Mouse (Mus musculus) liver, embryonic 15.5 days (tissue): ENCODE data around the gene Psmb5. TPM values are rescaled to one million over a fixed set of nuclear protein-coding genes. Genes with fewer than 3 reads are reported as not detected.
A peak's percentile ranks its signal among the peaks of the same experiment; 100 is the strongest.

Source experiments
- ATAC-seq: fragments of 200-750 bp; cut with Nextera tagmentation; 2 replicates; pipeline ENCODE4 v1.8.0; 2017; ENCODE audit warnings: moderate number of reproducible peaks, mild to moderate bottlenecking, moderate library complexity; ENCODE audit not compliant: insufficient read depth
- H3K27ac ChIP-seq: fragments of 300-500 bp; sonication (generic); replicated peaks from 2 replicates; pipeline ENCODE4 v1.5.1; 2015; ENCODE audit warnings: mild to moderate bottlenecking, inconsistent platforms
- H3K27me3 ChIP-seq: fragments of 300-500 bp; sonication (generic); 2 replicates; pipeline ENCODE4 v1.6.1; 2015; ENCODE audit warnings: mild to moderate bottlenecking, inconsistent platforms
- H3K36me3 ChIP-seq: fragments of 300-500 bp; sonication (generic); replicated peaks from 2 replicates; pipeline ENCODE4 v1.6.1; 2015; ENCODE audit warnings: moderate library complexity, mild to moderate bottlenecking, inconsistent platforms
- H3K4me1 ChIP-seq: fragments of 300-500 bp; sonication (generic); replicated peaks from 2 replicates; pipeline ENCODE4 v1.6.1; 2015; ENCODE audit warnings: inconsistent platforms
- H3K4me2 ChIP-seq: fragments of 300-500 bp; sonication (generic); 2 replicates; pipeline ENCODE4 v1.6.1; 2015; ENCODE audit warnings: moderate library complexity, mild to moderate bottlenecking, inconsistent platforms
- H3K4me3 ChIP-seq: fragments of 300-500 bp; sonication (generic); replicated peaks from 2 replicates; pipeline ENCODE4 v1.5.1; 2015; ENCODE audit warnings: mild to moderate bottlenecking, inconsistent platforms
- H3K9ac ChIP-seq: fragments of 300-500 bp; sonication (generic); 2 replicates; pipeline ENCODE4 v1.6.1; 2015; ENCODE audit warnings: moderate library complexity, mild to moderate bottlenecking, inconsistent platforms
- H3K9me3 ChIP-seq: fragments of 300-500 bp; sonication (generic); replicated peaks from 2 replicates; pipeline ENCODE4 v1.6.1; 2016; ENCODE audit warnings: inconsistent platforms
- WGBS: fragments of 180-500 bp; shearing (Covaris S2); methylation state at CpG from one replicate; pipeline ENCODE4 v1.1.7; 2015; ENCODE audit warnings: mixed read lengths; ENCODE audit not compliant: insufficient replicate concordance; 5-methylcytosine and 5-hydroxymethylcytosine counted together
- polyA plus RNA-seq: library from polyadenylated mRNA; unstranded; fragments of >200 nt; fragmentation: Nextera tagmentation; extraction: Ambion mirVana; gene quantifications from 2 replicates; pipeline ENCODE4 v1.2.1, GENCODE M21; 2015

The Psmb5 gene
- polyA plus RNA-seq, 1 experiment from 2014 or later = 204 TPM

DNA sequence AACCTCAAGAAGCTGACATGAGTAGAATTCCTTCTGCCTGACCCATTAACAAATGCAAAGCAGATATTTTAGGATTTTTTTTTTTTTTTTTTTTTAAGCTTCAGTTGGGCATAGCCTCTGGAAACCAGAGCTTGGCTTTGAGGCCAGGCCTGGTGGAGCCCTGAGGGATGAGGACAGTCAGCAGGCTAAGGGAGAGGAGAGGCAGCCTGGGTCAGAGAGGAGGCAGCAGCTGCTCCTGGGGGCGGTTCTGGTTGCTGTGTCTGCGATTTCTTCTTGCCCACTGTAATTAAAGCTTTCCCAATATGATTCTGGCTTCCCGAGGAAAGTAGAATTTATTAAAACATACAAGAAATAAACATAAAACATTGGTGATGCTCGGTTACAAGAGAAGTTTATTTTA is 8.6 kb downstream of the Psmb5 start:
- Histone ChIP-seq H3K4me3 (no peak overlapping the region), H3K27ac (no peak overlapping the region), H3K4me2 (no peak overlapping the region), H3K9ac (no peak overlapping the region), H3K36me3 (peaks cover 22% of the 10 kb centered on the region), H3K27me3 (no peaks in the 10 kb centered on the region), H3K4me1 (peaks cover 16% of the 10 kb centered on the region), H3K9me3 (no peaks in the 10 kb centered on the region)
- 73% methylated on average over 4 of the region's 4 CpGs for WGBS
- no peak for ATAC-seq

DNA sequence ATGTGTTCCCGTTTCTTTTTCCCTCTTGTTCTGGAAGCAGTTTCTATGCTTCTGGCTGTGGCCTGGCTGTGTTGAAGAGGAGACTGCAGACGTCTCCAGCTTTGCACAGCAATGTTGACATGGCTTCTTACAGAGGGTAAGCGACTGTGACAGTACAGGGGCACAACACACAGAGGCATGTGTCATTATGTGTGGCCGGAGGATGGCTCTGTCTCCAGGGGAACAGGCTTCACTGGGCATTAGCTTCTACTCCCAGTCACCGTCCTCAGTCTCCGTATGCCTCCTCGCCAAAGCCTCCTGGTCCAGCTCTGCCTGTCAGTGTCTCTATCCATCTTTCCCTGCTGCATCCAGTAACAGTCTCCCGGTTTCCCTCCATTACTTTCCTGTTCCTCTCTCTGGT is 10.6 kb downstream of the Psmb5 start:
- WGBS = 73% methylated on average over 8 of the region's 8 CpGs
- no peaks in the 10 kb centered on the region for H3K9me3 ChIP-seq
- peaks cover 10% of the 10 kb centered on the region for H3K36me3 ChIP-seq
- H3K9ac ChIP-seq = no peak overlapping the region
- no peak overlapping the region for H3K4me2 ChIP-seq
- peaks cover 35% of the 10 kb centered on the region for H3K4me1 ChIP-seq
- no peak overlapping the region for H3K27ac ChIP-seq
- H3K4me3 ChIP-seq = no peak overlapping the region
- no peak for ATAC-seq
- no peaks in the 10 kb centered on the region for H3K27me3 ChIP-seq

DNA sequence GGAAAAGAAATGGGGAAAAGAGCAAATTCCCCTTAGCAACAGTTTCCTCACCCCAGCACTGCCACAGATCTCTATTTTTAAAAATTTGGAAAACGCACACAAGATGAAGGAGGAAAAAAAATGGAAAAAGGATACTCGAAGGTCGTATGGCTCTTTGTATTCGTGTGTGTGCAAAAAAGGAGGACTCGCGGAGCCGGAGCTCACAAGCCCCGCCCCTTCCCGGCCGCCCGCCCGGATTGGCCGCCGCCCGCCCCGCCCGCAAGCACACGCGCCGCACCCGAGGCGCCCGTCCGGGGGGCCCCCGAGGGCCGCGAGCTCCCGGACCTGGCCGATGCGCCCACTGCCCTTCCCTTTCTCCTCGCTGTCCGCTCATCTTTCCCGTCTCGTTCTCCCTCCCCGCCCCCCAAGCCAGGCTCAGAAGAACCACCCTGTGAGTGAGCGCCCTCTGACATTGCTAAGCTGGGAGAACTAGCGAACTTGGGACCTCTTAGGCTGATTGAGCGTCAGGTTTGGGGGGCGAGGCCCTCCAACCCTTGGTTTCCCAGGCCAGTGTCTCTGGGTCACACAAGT is 12.0 kb downstream of the Psmb5 start, which contains the start of gene 4931414P19Rik:
4931414P19Rik (minus strand) TSS at position 242 of the 570 bp plus-strand sequence.
- Histone ChIP-seq H3K9me3 (no peaks in the 10 kb centered on the region), H3K27ac (peak within 1 kb of the TSS; percentile 86), H3K4me2 (peak within 1 kb of the TSS; percentile 94), H3K9ac (peak within 1 kb of the TSS; percentile 75), H3K4me3 (peak within 1 kb of the TSS; percentile 71), H3K36me3 (0 out of 2 replicates have a peak, but pooled peaks cover 4% of the 10 kb centered on the region), H3K4me1 (peaks cover 40% of the 10 kb centered on the region), H3K27me3 (no peaks in the 10 kb centered on the region)
- ATAC-seq = peak; percentile 31
- under 1% methylated on average over 39 of the region's 39 CpGs for WGBS

DNA sequence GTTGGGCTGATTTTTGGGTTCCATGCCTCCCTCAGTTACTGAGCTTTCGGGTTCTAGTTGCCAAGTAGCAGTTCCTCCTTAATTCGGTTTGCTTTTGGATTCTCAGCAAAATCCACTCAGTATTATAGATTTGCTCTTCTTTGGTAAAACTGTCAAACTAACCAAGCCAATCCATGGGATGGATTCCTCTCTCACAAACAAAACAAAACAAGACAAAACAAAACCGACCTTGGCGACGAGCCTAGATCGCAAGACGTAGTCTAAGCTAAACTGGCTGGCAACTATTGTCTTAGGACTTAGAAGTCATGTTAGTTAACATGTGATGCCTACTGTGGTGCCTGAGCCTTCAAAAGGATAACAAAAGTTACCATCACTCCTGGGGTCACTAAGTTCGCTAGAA is 14.1 kb downstream of the Psmb5 start:
- H3K27ac ChIP-seq = peak overlapping the region; percentile 97
- H3K4me3 ChIP-seq = peak overlapping the region; percentile 86
- H3K36me3 ChIP-seq = no peaks in the 10 kb centered on the region
- H3K9ac ChIP-seq = no peak overlapping the region
- H3K9me3 ChIP-seq = no peaks in the 10 kb centered on the region
- ATAC-seq = no peak
- 79% methylated on average over 8 of the region's 8 CpGs for WGBS
- H3K27me3 ChIP-seq = no peaks in the 10 kb centered on the region
- H3K4me2 ChIP-seq = peak overlapping the region; percentile 94
- H3K4me1 ChIP-seq = peaks cover 40% of the 10 kb centered on the region

DNA sequence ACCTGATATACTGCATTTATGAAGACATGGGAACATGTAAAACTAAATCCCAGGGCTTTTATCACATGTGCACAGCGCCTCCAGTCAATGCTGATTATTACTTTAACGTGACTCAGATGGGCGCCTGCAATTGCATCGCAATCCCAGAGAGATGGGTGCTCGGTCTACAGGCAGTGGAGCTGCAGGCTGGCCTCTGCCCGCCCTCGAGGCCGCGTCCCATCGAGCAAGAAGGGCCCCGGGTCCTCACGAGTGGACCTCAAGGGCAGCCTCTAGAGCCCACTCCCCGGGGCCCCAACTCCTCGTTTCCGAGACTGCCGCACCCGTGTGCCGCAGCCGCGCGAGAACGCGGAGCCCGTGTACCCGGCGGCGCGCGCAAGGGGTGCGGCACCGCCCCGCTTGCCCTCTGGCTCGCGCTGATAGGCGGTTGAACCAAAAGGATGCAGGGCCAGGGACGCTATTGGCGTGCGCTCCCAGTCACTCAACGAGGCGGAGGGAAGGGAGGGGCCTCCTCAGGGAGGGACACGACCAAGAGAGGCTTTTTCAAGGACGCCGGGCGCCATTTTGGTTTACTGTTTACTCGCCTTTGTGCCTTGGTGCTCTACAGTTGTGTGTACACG is 14.7 kb downstream of the Psmb5 start:
- Histone ChIP-seq H3K4me3 (peak overlapping the region; percentile 86), H3K9me3 (no peaks in the 10 kb centered on the region), H3K4me1 (peaks cover 40% of the 10 kb centered on the region), H3K9ac (peak overlapping the region; percentile 91), H3K27me3 (no peaks in the 10 kb centered on the region), H3K4me2 (peak overlapping the region; percentile 94), H3K27ac (peak overlapping the region; percentile 97), H3K36me3 (no peaks in the 10 kb centered on the region)
- ATAC-seq = peak; percentile 99
- under 1% methylated on average over 46 of the region's 46 CpGs for WGBS

DNA sequence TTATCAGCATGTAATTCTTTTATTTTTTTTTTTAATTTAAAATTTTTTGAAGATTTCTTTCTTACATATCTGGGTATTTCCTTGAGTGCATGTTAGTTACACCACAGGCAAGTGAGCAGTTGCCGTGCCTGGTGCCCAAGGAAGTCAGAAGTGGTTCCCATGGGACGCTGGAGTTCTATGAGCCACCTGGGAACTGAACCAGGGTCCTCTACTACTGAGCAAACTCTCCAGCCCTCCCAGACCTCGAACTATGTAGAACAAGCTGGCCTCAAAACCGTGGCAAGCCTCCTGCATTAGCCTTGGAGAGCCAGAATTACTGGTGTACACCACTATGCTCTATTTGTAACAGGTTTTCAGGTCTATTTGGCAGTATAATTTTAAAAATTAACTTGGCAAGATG is 15.2 kb downstream of the Psmb5 start:
- no peak for ATAC-seq
- 25% methylated on average over 4 of the region's 4 CpGs for WGBS
- H3K27ac ChIP-seq = peak overlapping the region; percentile 97

DNA sequence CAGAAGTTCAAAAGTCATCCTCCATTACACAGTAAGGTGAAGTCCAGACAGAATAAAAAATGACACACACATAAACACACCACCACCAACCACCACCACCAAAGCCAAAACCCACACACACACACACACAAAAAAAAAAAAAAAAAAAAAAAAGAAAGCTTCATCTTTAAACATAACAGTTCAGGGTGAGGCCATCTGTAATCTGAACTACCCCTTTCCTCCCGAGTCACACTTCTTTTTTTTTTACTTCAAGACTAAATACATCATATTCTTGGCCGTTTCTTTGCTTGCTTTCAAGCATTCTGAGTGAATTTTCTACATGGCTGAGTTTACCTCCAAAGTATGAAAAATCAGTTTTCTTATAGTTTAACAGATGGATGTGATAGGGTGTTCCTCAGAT is 16.2 kb downstream of the Psmb5 start:
- no peaks in the 10 kb centered on the region for H3K36me3 ChIP-seq
- H3K27ac ChIP-seq = peak overlapping the region; percentile 97
- no peaks in the 10 kb centered on the region for H3K9me3 ChIP-seq
- WGBS = 48% methylated on average over 2 of the region's 2 CpGs
- H3K4me3 ChIP-seq = no peak overlapping the region
- peaks cover 40% of the 10 kb centered on the region for H3K4me1 ChIP-seq
- no peak overlapping the region for H3K4me2 ChIP-seq
- no peak for ATAC-seq
- no peak overlapping the region for H3K9ac ChIP-seq
- H3K27me3 ChIP-seq = no peaks in the 10 kb centered on the region

More for the DNA sequence above, 15.2 kb downstream of the Psmb5 start:
- peaks cover 40% of the 10 kb centered on the region for H3K4me1 ChIP-seq
- peak overlapping the region; percentile 91 for H3K9ac ChIP-seq
- no peaks in the 10 kb centered on the region for H3K36me3 ChIP-seq
- peak overlapping the region; percentile 94 for H3K4me2 ChIP-seq
- H3K9me3 ChIP-seq = no peaks in the 10 kb centered on the region
- H3K4me3 ChIP-seq = peak overlapping the region; percentile 86
- H3K27me3 ChIP-seq = no peaks in the 10 kb centered on the region

DNA sequence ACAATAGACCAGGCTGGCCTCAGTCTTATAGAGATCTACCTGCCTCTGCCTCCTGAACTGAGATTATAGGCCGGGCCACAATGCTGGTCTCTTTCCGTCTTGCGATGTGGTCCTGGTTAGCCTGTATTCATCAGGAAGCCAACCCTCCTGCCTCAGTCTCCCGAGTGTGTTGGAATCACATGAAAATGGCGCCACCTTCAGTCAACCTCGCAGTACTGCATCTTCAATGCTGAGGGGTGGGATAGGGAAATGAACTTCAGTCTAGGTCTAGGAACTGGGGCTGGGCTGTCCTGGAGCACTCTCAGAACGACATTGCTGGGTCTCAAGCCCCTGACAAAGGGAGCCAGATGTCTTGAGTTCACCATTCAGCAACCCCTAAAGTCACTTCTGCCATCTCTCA is 20.7 kb downstream of the Psmb5 start:
- no peak overlapping the region for H3K4me3 ChIP-seq
- H3K4me2 ChIP-seq = no peak overlapping the region
- no peaks in the 10 kb centered on the region for H3K27me3 ChIP-seq
- ATAC-seq = no peak
- H3K36me3 ChIP-seq = peaks cover 13% of the 10 kb centered on the region
- no peak overlapping the region for H3K9ac ChIP-seq
- no peaks in the 10 kb centered on the region for H3K9me3 ChIP-seq
- H3K27ac ChIP-seq = no peak overlapping the region
- WGBS = 57% methylated on average over 7 of the region's 7 CpGs
- H3K4me1 ChIP-seq = peaks cover 12% of the 10 kb centered on the region

DNA sequence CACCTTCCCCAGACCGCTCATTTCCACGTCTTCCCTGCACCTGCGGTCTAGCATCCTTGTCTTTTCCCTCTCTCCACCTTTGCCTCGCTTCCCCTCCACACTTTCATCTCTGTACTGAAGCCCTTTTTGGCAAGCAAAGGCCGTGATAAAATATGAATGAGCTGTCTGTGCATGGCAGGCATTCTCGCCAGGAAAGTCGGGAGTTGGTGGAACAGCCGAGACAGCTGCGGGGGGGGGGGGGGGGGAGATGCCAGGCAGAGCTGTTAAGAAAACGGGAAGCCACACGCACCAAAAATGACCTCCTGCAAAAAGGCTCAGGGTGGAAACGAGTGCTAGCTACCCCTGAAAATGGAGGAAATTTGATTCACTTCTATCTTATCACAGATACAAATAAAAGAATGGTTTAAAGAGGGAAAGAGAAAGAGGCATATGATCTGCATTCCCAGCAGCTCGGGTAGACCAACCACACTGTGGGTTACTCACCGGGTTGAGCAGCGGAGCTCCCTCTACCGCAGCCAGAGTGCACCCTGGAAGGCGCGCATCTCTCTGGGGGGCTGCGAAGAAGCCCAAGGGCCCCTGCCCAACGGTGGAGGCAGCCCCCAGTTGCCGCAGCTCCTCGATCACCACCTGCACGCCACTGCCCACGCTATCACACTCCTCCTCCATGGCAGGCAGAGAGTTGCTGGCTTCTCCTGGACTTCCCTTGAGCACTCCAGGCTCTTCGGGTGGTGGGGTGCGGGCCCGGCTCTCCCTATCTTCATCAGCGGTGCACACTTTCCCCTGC is 23.0 kb downstream of the Psmb5 start:
- Histone ChIP-seq H3K27ac (no peak overlapping the region), H3K4me2 (no peak overlapping the region), H3K36me3 (peaks cover 13% of the 10 kb centered on the region), H3K4me3 (no peak overlapping the region), H3K27me3 (no peaks in the 10 kb centered on the region), H3K9ac (no peak overlapping the region), H3K9me3 (no peaks in the 10 kb centered on the region), H3K4me1 (peaks cover 11% of the 10 kb centered on the region; the same call in 1 of the 2 replicates)
- ATAC-seq = no peak
- 72% methylated on average over 28 of the region's 28 CpGs for WGBS

DNA sequence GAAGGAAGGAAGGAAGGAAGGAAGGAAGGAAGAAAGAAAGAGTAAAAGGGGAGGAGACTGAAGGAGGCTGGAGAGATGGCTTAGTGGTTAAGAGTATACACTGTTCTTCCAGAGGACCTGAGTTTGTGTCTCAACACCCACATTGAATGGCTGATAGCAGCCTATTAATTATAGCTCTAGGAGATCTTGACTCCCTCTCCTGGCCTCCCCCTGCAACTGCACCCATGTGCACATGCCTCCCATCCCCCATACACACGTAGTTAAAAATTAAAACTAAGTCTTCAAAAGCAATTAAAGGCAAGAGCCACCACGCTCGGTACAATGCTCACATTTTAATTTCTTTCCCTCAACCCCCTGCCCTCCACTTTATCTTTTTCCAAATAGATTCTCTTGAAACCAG is 23.8 kb downstream of the Psmb5 start:
- H3K9ac ChIP-seq = no peak overlapping the region
- H3K9me3 ChIP-seq = no peaks in the 10 kb centered on the region
- 74% methylated on average over 3 of the region's 3 CpGs for WGBS
- no peak overlapping the region for H3K27ac ChIP-seq
- peaks cover 11% of the 10 kb centered on the region; the same call in 1 of the 2 replicates for H3K4me1 ChIP-seq
- H3K27me3 ChIP-seq = no peaks in the 10 kb centered on the region
- no peak overlapping the region for H3K4me2 ChIP-seq
- no peak overlapping the region for H3K4me3 ChIP-seq
- peaks cover 13% of the 10 kb centered on the region for H3K36me3 ChIP-seq
- no peak for ATAC-seq

DNA sequence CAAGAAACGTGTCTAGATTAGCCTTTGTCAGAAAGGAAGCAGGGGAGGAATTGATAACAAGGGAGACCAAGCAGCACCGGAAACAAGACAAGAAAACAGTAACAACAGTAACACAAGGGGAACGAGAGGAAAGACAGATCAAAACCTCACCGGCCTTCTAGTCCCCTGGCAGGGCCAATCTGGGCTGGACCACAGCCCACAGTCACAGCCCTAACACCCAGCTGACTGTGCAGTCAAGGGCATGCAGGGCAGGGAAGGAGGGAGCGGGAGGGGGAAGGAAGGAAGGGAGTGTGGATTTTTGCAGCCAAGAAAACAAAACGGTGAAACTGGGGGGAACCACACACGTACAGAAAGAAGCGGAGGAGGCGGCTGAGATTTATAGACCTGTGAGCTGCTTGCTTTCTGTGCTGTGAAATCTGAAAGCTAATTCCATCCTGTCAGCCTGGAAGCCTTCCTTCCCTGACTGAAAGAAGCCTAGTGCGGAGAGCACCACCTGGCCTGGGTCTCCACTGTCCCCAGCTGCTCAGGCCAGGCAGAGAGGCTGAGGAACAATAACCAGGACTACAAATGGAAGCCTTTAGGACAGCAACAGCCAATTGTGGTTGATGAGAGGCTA is 25.4 kb downstream of the Psmb5 start:
- Histone ChIP-seq H3K4me2 (no peak overlapping the region), H3K9me3 (no peaks in the 10 kb centered on the region), H3K9ac (no peak overlapping the region), H3K4me1 (peaks cover 11% of the 10 kb centered on the region; the same call in 1 of the 2 replicates), H3K27me3 (no peaks in the 10 kb centered on the region), H3K27ac (0 out of 2 replicates have a peak overlapping the region, but pooled peaks have one; percentile 12), H3K4me3 (no peak overlapping the region), H3K36me3 (peaks cover 13% of the 10 kb centered on the region)
- no peak for ATAC-seq
- WGBS = 30% methylated on average over 10 of the region's 10 CpGs
